Mouse (Mus musculus): ENCODE results near the gene Imp3. TPM values are rescaled to one million over a fixed set of nuclear protein-coding genes. Genes with fewer than 3 reads are reported as not detected.

Gene Imp3
- polyA plus RNA-seq, 1 experiment from 2014 or later = 66.3 TPM

- peak; percentile 25 for DNase-seq (ENCODE audit: low spot score)
- peak overlapping the region; percentile 94 for H3K27ac ChIP-seq (replicated peaks)
- WGBS = 35% methylated on average over 13 of the region's 13 CpGs
- H3K4me3 ChIP-seq = peak overlapping the region; percentile 70
- no peaks in the 10 kb centered on the region for H3K9me3 ChIP-seq
- no peaks in the 10 kb centered on the region for H3K27me3 ChIP-seq (replicated peaks; ENCODE audit: low read depth, poor library complexity, severe bottlenecking)
- no peaks in the 10 kb centered on the region for H3K36me3 ChIP-seq (replicated peaks)
- peaks cover 15% of the 10 kb centered on the region for H3K4me1 ChIP-seq
Measured at GRCm38 (mm10) chr9:56949767-56950166, 12.5 kb downstream of the Imp3 start.

DNA sequence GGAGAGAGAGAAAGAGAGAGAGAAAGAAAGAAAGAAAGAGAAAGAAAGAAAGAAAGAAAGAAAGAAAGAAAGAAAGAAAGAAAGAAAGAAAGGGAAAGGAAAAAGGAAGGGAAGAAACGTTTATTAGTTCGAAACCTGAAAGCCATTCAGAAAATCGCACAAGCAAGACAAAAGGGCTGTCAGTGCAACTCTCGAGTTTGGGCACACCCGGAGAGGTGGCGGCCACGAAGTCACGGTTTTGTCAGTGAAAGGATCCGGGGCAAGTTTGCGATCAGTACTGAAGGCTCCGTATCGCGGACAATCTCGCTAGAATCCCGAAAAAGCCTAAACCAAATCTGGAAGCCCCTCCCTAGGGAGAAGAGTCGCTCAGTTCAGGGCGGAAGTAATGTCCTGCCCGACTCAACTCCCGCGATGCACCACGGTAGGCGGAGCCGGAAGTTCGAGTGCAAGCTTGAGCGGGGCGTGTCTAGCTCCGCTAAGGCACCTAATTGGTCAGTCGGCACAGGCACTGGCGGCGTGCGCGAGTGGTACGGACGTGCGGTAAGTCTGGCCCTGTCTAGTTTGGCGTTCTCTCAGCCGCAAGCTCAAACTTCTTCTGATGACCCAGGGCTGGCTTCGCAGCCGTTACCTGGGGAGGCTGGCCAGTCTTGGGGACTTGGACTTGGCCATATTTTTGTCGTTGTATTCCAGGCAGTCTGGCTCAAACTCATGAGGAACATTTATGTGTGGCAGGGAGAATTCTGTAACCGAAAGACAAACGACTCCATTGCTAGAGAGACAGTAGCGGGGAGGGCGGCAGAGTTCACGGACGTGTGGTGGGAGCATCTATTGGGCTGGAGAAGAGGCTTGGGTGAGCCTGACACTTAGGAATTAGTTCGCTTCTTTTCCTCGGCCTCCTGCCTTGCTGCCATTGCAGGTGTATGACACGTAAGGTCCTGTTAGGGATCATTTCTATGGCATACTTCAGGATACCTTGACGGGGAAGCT lies 13.4 kb downstream of the Imp3 start, which contains the start of gene Snupn:
TSS of gene Snupn (plus strand) at position 465 of the 987 bp plus-strand sequence.
- peaks cover 15% of the 10 kb centered on the region for H3K4me1 ChIP-seq
- H3K4me3 ChIP-seq = peak within 1 kb of the TSS; percentile 70
- H3K9me3 ChIP-seq = no peaks in the 10 kb centered on the region
- no peaks in the 10 kb centered on the region for H3K27me3 ChIP-seq (replicated peaks; ENCODE audit: low read depth, poor library complexity, severe bottlenecking)
- peak; percentile 98 for DNase-seq (ENCODE audit: low spot score)
- under 1% methylated on average over 50 of the region's 50 CpGs for WGBS
- 0 out of 2 replicates have a peak, but pooled peaks cover 3% of the 10 kb centered on the region for H3K36me3 ChIP-seq (replicated peaks)
- H3K27ac ChIP-seq (replicated peaks) = peak within 1 kb of the TSS; percentile 94

DNA sequence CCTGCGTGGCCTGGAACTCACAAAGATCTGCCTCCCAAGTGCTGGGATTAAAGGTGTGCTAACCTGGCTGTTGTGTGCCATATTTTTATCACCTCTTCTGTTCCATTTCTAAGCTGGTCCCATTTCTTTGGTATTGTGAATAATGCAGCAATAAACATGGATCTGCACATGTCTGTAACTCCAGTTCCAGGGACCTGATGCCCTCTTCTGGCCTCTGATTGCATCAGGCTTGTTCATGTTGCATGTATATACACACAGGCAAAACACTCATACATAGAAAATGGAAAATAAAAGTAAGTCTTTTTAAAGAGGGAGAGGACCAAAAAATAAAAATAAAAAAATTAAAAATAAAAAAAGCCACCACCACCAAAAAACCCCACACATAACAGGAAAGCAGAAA lies 16.3 kb downstream of the Imp3 start:
- Histone ChIP-seq H3K27ac (replicated peaks) (no peak overlapping the region), H3K36me3 (replicated peaks) (peaks cover 19% of the 10 kb centered on the region), H3K4me3 (no peak overlapping the region), H3K27me3 (replicated peaks; ENCODE audit: low read depth, poor library complexity, severe bottlenecking) (no peaks in the 10 kb centered on the region), H3K4me1 (peaks cover 15% of the 10 kb centered on the region), H3K9me3 (no peaks in the 10 kb centered on the region)
- no peak for DNase-seq (ENCODE audit: low spot score)
- WGBS = 95% methylated on average over 1 of the region's 1 CpGs

GRCm38 (mm10) chr9:56956966-56957675 lies 19.8 kb downstream of the Imp3 start:
- Histone ChIP-seq H3K36me3 (replicated peaks) (peaks cover 37% of the 10 kb centered on the region), H3K4me1 (no peaks in the 10 kb centered on the region), H3K27ac (replicated peaks) (no peak overlapping the region), H3K27me3 (replicated peaks; ENCODE audit: low read depth, poor library complexity, severe bottlenecking) (no peaks in the 10 kb centered on the region), H3K9me3 (0 out of 2 replicates have a peak, but pooled peaks cover 3% of the 10 kb centered on the region), H3K4me3 (no peak overlapping the region)
- no peak for DNase-seq (ENCODE audit: low spot score)
- WGBS = 81% methylated on average over 7 of the region's 7 CpGs

DNA sequence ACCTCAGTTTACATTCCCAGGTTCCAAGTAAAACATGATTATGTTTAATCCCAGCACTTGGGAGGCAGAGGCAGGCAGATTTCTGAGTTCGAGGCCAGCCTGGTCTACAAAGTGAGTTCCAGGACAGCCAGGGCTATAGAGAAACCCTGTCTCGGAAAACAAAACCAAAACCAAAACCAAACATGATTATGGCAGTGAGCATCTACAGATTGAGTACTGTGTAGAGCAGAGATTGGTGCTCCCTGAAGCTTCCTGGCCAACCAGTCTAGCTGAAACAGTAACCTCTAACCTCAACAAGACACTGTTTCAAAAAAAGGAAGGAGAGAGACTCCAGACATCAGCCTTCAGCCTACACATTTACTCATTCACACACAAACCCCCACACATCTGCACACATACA lies 21.4 kb downstream of the Imp3 start:
- peaks cover 51% of the 10 kb centered on the region for H3K36me3 ChIP-seq (replicated peaks)
- WGBS = 94% methylated on average over 2 of the region's 2 CpGs
- DNase-seq (ENCODE audit: low spot score) = no peak

DNA sequence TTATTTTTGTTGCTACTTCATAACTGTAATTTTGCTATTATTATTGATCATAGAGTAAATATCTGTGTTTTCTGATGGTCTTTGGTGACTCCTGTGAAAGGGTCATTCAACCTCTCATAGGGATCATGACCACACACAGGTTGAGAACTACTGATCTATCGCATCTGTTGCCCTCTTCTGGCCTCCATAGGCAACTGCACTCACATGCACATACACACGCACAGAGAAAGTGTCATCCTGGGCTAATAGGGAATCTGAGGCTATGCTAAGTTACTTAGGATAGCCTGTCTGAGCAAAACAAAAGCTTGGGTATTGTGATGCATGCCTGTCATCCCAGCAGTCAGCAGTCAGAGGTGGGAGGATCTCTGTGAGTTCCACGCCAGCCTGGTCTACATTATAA lies 24.3 kb downstream of the Imp3 start:
- Histone ChIP-seq H3K4me3 (no peak overlapping the region), H3K27me3 (replicated peaks; ENCODE audit: low read depth, poor library complexity, severe bottlenecking) (no peaks in the 10 kb centered on the region), H3K27ac (replicated peaks) (no peak overlapping the region), H3K9me3 (0 out of 2 replicates have a peak, but pooled peaks cover 3% of the 10 kb centered on the region), H3K4me1 (no peaks in the 10 kb centered on the region), H3K36me3 (replicated peaks) (peaks cover 56% of the 10 kb centered on the region)
- WGBS = 94% methylated on average over 3 of the region's 3 CpGs
- DNase-seq (ENCODE audit: low spot score) = no peak

More for the DNA sequence above, 21.4 kb downstream of the Imp3 start:
- 0 out of 2 replicates have a peak, but pooled peaks cover 3% of the 10 kb centered on the region for H3K9me3 ChIP-seq
- H3K27ac ChIP-seq (replicated peaks) = no peak overlapping the region
- no peaks in the 10 kb centered on the region for H3K4me1 ChIP-seq
- no peak overlapping the region for H3K4me3 ChIP-seq
- no peaks in the 10 kb centered on the region for H3K27me3 ChIP-seq (replicated peaks; ENCODE audit: low read depth, poor library complexity, severe bottlenecking)

- H3K9me3 ChIP-seq = no peaks in the 10 kb centered on the region
- no peak overlapping the region for H3K4me3 ChIP-seq
- H3K36me3 ChIP-seq (replicated peaks) = peaks cover 28% of the 10 kb centered on the region
- no peak overlapping the region for H3K27ac ChIP-seq (replicated peaks)
- WGBS = 77% methylated on average over 2 of the region's 2 CpGs
- no peaks in the 10 kb centered on the region for H3K27me3 ChIP-seq (replicated peaks; ENCODE audit: low read depth, poor library complexity, severe bottlenecking)
- H3K4me1 ChIP-seq = no peaks in the 10 kb centered on the region
- no peak for DNase-seq (ENCODE audit: low spot score)
Measured at GRCm38 (mm10) chr9:56970158-56970557, 32.9 kb downstream of the Imp3 start.

- no peak for DNase-seq (ENCODE audit: low spot score)
- H3K9me3 ChIP-seq = no peaks in the 10 kb centered on the region
- H3K27ac ChIP-seq (replicated peaks) = no peak overlapping the region
- WGBS = 86% methylated on average over 8 of the region's 8 CpGs
- peaks cover 18% of the 10 kb centered on the region for H3K36me3 ChIP-seq (replicated peaks)
- no peaks in the 10 kb centered on the region for H3K4me1 ChIP-seq
- H3K27me3 ChIP-seq (replicated peaks; ENCODE audit: low read depth, poor library complexity, severe bottlenecking) = no peaks in the 10 kb centered on the region
- H3K4me3 ChIP-seq = no peak overlapping the region
Measured at GRCm38 (mm10) chr9:56973960-56974524, 36.8 kb downstream of the Imp3 start.

DNA sequence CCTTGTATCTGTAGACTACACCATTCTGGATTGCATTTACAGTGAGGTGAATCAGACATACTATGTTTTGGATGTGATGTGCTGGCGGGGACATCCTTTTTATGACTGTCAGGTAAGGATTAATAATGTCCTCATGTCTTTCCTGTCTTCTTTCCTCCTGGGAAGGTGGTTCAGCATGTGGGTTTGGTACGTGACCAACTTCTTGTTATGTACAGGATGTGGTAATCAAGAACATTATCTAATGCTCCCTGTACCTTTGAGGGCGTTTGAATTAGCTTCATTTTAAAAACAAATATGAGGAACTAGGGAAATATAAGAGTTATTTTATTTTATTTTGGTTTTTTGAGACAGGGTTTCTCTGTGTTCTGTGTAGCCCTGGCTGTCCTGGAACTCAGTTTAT lies 37.9 kb downstream of the Imp3 start:
- Histone ChIP-seq H3K9me3 (no peaks in the 10 kb centered on the region), H3K4me3 (no peak overlapping the region), H3K36me3 (replicated peaks) (peaks cover 21% of the 10 kb centered on the region), H3K27ac (replicated peaks) (no peak overlapping the region), H3K27me3 (replicated peaks; ENCODE audit: low read depth, poor library complexity, severe bottlenecking) (no peaks in the 10 kb centered on the region), H3K4me1 (no peaks in the 10 kb centered on the region)
- no peak for DNase-seq (ENCODE audit: low spot score)
- WGBS = 84% methylated on average over 3 of the region's 3 CpGs

DNA sequence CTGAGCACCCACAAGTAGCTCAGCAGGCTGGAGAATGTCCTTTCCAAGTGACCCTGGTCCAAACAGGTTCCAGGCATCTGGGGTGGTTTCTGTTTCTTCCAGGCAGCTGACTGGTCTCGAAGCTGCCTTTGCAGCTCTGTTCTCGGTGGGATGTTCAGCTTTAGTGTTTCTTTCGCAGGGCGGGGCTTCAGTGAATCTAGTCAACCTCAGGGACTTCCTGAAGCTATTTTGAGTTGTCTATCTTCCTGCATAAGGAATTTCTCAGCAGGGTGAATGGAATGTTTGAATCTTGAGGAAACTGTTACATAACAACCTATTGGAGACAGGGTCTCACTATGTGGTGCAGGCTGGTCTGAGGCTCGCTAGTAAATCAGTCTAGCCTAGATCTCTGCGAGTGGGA lies 42.9 kb downstream of the Imp3 start:
- Histone ChIP-seq H3K9me3 (no peaks in the 10 kb centered on the region), H3K4me1 (no peaks in the 10 kb centered on the region), H3K27me3 (replicated peaks; ENCODE audit: low read depth, poor library complexity, severe bottlenecking) (no peaks in the 10 kb centered on the region), H3K4me3 (no peak overlapping the region), H3K27ac (replicated peaks) (no peak overlapping the region), H3K36me3 (replicated peaks) (peaks cover 40% of the 10 kb centered on the region)
- no peak for DNase-seq (ENCODE audit: low spot score)
- 88% methylated on average over 6 of the region's 6 CpGs for WGBS

DNA sequence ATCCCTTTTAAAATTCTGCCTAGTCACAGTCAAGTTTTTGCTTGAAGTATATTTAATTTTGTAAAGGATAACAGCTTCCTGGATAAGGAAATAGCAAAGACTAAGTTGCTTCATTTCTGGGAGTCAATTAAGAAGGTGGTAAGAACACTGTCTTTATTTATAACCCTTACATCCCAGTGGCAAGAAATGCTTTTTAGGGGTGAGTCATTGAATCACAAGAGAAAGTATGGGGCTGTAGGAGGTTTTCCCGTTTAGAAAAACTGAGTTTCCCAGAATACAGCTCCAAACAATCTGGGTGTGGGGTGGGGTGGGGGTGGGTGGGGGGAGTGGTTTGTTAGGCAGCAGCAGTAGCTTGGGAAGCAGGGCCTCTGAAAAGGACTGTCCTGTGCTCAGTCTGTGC lies 44.2 kb downstream of the Imp3 start:
- DNase-seq (ENCODE audit: low spot score) = no peak
- Histone ChIP-seq H3K27ac (replicated peaks) (no peak overlapping the region), H3K4me1 (no peaks in the 10 kb centered on the region), H3K36me3 (replicated peaks) (peaks cover 40% of the 10 kb centered on the region), H3K9me3 (no peaks in the 10 kb centered on the region), H3K4me3 (no peak overlapping the region), H3K27me3 (replicated peaks; ENCODE audit: low read depth, poor library complexity, severe bottlenecking) (no peaks in the 10 kb centered on the region)
- 85% methylated on average over 1 of the region's 1 CpGs for WGBS
